Mouse (Mus musculus) gastrocnemius, postnatal 25 days (tissue): ENCODE data around the gene Mturn. TPM values are rescaled to one million over a fixed set of nuclear protein-coding genes. Genes with fewer than 3 reads are reported as not detected.

ENCODE experiments used
- DNase-seq: peaks from one replicate; pipeline ENCODE4 v3.0.0; 2022
- total RNA-seq, 2 experiments: library from RNA; stranded (reverse); gene quantifications; 1 replicate in 1 of 2; 2 replicates in 1 of 2; pipeline ENCODE4 v1.2.3; 2021

The Mturn gene
- total RNA-seq, 2 experiments from 2014 or later: 6.0 to 6.6 TPM

DNA sequence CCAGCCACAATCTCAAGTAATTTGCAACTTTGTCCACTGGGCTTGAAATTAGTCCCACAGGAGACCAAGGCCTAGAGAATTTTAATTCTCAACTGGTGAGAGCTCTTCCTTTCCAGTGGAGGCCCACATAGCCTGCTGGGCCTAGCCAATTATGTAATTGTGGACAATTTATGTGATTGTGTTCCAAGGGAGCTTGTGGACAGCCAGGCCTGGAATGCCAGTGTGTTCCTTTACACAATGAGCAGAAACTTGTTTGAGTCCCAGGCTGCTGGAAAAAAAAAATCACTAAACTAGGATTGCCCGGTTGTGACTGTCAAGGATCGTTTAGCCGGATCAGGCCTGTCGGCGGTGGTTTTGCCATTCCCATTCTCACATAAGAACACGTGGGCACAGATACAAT is 11.9 kb downstream of the Mturn start:
- no peak for DNase-seq

DNA sequence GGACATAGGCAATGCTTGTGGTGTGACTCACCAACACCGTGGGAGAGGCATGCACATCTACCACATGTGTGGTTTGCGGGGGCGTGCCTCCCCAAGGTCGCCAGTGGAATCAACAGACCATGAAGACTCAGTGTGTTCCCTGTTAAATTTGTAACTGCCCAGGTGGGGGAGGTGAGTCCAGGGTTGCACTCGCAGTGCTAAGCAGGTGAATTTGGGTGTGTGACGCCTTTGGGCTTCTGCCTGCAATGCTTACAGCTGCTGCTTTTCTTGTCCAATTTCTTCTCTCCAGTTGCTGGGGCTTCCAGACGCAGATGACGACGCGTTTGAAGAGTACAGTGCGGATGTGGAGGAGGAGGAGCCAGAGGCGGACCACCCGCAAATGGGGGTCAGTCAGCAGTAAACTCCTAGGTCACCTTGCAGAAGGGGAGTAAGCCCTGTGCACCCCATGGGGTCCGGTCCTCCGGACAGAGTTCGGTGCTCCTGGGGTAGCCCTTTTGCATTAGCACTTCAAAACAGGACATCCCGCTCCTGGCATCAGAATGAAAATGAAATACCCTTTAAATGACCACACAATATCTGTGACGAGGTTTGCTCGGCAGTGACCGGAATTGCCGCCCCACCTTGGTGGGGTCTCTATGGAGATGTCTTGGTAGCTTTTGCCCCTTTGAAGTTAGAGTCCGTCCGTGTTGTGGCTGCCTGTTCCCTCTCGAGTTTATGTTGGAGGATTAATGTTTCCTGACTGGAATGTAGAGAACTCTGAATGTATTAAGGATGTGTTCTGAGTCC is 17.5 kb downstream of the Mturn start:
- no peak for DNase-seq

DNA sequence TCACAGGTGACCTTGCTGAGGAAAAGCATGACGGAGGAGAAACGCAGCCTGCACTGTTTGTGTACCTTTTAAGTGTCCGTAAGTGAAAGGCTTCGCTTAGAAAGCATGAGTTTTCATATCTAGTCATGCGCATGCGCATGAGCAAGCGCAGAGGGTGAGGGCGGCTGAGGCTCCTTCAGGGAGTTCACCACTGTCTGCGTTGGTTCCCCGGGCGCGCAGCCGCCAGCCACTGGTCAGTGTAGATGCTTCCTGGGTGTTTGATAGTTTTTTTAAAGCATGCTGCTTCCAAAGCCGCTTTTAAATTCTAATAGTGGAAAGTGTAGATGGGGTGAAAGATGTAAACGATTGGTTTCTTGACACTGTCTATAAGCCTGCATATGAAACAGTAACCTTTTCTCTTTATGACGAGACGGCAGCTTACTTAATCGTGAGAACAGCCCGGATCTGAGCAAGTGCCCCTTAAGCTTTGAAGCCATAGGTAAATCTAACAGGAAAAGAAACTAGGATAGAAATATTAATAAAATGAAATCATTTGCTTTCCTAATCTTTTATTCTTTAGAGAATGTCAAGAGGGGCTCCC is 18.1 kb downstream of the Mturn start:
- peak; percentile 65 for DNase-seq

DNA sequence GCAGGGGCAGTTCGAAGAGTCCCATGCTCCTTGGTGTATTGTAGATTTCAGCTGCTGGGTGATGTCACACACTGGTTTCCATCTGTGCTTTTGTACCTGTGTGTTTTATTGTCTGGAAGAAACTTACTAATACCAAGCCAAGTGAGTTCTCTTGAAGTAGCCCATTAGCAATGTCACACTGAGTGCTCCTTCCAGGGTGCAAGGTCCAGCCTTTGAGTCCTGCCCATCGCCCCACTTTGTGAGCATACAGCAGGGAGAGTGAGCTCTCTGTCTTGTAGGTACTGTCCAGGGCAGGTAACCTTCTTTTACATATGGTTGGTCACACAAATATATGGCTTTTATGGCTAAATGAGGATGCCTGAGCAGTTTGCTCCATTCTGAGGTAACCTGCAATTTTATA is 19.1 kb downstream of the Mturn start:
- no peak for DNase-seq

DNA sequence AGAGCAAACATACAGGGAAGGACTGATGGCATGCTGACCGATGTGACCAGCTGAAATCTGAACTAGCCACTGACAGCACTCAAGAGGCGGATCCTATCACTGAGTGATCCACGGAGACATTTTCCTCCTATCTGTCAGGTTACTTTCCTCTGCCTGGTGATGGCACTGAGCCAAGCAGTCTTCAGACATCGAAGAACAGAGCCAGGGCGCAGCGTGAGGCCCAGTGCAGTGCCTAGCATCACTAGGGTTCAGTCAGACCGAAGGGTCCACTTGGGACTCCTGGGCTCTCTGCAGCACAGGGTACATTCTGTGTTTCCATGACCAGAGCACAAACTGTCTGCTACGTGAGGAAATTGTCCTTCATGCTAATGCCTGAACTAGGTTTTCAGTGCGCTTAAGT is 20.5 kb downstream of the Mturn start:
- DNase-seq: no peak

DNA sequence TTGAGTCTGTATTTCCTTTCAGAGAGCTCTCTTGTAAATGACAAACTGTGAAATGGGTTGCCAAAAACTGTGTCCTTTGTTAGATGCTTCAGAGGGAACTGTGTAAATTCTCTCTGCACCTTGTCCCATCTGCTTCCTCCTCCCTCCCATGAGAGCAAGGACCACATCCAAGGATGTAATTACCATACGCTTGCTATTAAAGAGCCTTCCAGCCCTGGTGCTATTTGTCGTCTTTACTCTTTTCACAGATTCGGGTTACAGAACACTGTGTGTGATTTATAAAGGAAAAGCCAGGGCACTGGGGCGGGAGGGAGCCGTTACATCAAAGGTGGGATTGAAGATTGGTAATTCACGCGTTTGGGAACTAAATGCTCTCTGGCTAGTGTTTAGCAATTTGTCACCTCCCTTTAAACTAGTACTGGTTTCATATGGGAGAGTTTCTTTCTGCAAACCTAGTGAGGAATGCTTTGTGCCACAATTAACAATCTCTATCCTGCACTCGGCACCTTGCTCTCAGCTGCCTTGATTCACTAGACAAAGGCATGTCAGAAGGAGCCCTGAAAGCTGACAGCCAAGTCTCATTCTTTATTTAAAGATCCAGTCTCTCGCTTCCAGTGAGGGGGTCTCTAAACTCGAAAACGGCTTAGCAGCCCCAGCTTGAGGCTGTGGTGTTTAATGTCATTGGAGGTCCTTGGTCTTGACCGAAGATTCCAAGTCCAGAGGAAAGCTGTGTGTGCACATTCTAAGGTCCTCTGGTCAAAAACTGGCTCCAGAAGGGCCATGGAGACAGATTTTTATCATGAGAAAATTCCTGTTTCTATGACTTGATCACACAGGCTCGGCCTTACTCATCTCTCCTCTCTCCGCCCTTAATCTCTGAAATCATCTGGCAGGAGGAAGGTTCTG is 22.5 kb downstream of the Mturn start:
- DNase-seq: no peak

DNA sequence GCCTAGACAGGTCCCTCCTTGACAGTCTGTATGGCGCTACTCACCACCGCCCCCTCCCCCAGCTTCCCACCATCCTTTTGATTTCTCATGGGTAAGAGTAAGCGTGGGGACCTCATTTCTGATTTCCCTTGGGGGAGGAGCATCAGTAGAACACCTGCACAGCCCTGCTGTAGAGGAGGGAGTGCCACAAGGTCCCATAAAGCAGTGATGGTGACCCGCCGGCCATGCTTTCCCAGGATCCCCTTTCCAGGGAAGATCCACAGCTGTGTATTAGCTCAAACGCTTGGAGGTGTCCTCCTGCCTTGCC is 23.1 kb downstream of the Mturn start:
- no peak for DNase-seq

DNA sequence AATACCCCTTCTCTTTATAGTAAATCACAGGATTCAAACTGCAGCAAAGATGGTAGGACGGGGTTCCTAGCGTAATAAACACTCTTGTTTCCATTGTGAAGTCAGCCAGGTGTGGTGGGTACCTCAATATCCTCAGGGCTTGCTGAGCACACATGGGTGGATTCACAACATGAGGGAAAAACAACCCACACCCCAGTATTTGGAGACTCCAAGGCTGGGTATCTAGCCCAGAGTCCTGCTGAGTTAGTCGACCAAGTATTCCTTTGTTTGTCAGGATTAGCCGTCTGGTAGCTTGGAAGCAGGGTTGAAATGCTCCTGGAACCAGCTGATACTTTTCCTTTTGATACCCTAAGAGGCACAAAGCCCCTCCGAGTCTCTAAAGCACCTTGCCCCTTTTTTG is 23.4 kb downstream of the Mturn start:
- no peak for DNase-seq

DNA sequence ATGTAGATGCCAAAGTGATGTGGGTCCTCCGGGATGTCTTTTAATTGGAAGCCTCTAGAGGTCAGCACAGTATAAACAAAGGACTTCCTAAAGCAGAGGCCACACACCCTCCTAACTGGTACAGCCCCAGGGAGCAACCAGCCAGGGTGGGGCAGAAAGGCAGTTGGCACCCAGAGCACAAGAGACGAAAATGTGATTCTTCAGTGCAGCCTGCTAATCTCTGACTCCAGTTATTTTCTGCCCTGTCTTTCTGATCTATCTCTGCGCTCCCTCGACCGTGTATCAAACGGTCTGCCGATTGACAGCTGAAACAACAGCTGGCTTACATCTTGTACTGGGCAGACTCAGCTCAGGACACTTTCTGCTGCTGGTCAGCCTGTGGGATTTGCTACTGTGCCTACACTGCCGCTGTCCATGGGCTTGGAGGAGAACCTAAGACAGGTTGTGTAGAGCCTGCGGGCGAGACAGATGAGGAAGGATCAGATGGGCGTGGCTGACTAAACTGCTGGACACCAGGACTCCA is 24.0 kb downstream of the Mturn start:
- DNase-seq: no peak

DNA sequence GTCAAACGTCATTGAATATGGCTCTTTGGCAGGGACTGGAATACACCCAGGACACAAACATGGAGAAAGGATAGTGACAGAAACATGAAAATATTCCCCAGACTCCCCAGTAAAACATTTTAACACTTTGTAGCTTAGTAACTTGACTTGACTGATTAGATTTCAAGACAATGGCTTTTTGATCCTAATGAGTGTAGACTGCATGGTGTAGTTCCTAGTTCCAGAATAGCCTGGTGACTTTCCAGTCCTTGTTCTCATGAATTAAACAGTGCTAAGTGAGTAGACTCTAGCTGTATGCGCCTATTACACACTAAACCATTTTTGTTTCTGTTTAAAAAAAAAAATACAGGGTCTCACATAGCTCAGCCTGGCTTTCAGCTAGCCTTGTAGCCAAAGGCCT is 24.7 kb downstream of the Mturn start:
- no peak for DNase-seq

DNA sequence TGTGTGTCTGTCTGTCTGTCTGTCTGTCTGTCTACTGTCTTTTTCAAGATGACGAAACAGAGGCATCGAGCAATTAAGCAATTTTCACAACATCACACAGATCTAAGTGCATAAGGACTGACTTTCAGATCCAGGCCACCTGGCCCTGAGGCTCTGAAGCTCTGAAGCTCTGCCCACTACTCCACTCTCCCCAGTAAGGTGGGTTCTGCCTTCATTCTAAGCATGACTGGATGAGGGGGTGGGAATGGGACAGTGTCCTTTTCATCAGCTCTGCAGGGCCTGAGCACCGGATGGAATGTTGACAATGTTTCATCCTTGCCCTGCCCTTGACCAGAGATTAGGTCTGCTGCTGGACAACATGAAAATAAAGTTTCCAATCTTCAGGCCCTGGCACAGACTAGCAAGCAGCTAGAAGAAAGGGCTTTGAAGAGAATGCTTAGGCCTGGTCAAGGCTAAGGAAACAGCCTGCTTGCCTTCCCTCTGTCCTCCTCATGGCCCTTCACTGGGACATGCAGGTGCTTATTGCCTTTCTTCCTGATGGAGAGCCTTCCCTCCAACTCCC is 25.3 kb downstream of the Mturn start:
- no peak for DNase-seq

DNA sequence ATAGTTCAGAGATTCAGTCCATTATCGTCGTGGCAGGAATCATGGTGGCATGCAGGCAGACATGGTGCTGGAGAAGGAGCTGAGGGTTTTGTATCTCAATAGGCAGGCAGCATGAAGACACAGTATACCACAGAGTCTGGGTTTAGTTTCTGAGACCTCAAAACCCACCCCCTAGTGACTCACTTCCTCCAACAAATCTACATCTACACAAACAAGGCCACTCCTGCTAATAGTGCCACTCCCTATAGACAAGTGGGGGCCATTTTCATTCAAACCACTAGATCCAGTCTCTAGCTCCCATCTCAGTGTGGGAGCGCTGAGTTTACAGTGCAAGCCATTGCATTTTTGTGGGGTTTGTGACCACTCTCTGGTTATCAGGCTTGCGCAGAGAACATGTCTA is 27.2 kb downstream of the Mturn start:
- DNase-seq: no peak

DNA sequence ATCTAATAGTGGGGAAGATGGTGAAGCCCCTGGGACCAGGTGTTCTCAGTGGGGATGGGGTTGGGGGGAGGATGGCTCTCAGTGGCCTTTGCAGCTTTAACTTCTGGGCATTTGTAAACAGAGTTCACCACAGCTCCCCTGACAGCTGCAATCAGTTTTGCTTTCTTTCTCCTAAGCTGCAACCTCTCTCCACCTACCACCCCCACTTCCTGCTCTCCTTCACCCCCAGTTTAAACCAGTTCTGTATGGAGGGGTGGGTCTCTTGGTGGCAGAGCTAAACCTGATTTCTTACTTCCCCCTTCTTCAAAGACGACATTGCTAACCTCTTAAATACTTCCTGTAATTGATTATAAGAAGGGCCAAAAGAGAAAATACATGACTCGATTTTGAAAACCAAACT is 34.3 kb downstream of the Mturn start:
- DNase-seq: no peak

DNA sequence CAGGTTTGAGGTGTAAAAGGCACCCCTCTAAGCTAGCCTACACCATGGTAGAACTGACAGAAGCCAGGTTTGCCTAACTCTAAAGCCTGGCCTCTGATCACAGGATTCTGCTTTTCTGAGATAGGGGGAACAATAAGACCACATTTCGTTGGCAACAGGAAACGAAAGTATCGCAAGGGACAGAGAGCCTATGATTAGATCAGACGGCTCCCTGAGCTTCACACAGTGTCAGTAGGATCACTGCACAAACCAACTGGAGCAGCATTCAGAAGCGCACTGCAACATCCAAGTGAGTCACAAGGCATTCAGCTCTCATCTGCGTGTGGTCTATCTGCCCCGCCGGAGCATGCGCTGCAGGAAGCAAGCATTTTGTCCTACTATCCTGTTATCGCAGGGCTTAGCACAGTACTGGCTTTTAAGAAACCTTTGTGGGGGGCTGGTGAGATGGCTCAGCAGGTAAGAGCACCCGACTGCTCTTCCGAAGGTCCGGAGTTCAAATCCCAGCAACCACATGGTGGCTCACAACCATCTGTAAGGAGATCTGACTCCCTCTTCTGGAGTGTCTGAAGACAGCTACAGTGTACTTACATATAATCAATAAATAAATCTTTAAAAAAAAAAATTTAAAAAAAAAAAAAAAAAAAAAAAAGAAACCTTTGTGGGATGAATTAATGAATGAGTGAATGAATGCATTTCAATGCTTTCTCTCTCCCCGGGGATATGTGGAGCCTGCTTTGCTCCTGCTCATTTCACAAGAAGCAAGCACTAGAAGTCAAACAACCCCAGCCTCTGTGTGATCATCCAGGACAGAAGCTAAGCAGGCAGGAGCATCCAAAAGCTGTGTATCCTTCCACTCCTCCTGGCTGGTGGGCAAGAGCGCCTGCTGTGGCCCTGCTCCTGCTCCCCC is 37.6 kb downstream of the Mturn start:
- no peak for DNase-seq

DNA sequence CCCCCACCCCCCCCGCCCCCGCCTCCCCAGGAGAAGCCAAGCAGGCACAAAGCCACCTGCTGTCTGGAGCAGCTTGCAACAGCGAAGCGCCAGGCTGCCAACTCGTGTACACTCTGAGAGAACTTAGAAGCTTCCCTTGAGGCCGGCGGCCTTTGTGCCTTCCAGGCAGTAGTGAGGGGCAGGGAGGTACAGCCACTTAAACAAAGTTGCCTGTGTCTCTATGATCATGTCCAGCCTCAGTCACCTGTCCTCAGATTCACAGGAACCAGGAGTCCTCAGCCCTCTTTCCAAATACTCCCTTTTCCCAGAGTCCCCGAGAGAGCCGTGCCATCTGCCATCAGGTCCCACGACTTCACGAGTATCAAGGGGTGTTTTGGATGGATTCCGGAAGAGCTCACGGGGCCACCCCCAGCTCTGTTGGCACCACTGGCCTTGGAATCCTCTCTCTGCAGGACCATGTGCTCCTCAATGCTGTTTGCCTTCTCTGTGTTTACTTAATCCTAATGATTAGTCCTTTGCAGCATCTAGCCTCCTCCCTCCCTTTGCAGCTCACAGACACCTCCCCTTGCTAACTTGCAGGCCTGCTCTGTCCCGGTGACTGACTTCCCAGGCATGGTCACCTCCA is 38.4 kb downstream of the Mturn start:
- DNase-seq: no peak

DNA sequence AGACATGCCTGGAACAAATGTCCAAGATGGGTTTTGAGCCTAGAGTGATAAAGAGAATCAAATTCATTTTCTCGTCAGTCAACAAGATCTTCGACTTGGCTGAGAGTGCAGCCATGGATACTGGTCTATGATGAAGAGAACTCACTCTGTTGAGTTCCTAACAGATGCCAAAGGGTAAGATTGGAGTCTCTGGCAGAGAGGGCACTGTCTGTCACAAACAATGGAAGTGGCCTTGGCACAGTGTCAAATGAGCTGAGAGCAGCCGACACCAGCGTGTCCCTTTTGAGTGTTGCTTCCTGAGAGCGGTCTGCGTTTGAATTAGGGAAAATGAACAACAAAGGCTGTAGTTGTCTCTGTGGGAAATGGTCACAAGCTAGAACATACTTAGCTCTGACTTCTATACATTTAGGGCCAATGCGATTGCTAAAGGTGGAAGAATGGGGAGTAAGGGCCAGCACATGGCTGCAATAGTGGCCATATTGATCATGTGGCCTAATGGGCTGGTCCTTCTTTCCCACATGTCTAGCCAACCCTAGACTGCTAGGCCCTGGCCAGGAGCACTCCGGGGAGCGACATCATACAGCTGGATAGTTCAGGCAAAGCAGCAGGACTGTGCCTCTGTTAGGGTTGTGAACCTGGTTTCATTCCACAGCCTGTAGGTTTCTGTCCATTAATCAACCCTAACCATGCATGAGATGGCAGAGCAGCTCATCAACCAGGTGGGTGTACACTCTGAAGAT is 39.3 kb downstream of the Mturn start:
- DNase-seq: no peak

DNA sequence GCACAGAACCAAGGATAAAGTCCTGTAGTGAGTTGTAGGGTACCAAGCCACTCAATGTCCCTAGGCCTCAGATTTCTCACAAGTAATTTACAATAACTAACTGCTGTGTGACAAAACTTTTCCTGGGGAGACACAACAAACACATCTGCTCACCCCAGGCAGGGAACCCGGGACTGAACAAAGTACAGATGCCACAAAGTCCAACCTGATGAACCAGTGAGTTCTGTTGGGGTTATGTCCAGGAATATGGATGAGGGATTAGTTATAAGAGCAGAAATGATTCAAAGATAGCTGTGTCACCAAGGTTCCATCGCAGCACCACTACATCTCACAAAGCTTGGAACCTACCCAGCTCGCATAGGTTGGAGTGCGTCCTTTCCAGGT is 39.8 kb downstream of the Mturn start:
- DNase-seq: no peak

DNA sequence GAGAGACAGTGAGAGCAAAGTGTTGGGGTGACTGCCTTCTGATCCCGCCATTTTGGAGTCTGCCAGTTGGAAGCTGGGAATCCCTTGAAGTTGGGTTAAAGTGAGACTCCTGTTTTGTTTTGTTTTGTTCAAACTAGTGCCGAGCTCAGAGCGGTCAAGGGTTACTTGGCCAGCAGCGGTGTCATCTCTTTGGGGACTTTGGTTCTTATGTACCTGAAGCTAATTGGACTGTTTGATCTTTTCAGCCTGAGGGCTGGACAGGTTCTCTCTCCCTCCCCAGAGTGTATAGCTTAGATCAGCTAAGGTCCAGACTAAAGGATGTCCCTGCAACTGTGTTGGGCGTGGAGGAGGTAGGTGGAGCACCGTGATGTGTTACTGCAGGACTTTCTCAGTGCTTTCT is 44.9 kb downstream of the Mturn start:
- no peak for DNase-seq

DNA sequence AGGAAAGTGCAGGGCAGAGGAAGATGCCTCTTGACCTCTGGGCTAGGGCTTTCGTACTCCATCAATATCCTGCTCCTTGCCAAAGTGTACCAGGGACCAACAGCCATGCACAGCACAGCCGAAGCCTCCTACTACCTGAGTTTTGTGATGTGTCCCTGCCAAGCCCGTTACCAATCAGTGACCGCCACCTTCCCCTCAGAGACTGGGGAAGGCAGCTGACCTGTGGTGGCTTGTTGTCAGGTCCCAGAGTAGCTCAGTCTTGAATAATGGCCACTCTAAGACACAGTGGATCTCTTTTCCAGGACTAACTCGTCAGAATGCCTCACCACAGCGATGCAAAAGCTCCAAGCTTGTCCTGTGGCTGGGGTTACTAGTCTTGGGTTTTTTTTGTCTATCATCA is 45.4 kb downstream of the Mturn start:
- no peak for DNase-seq

DNA sequence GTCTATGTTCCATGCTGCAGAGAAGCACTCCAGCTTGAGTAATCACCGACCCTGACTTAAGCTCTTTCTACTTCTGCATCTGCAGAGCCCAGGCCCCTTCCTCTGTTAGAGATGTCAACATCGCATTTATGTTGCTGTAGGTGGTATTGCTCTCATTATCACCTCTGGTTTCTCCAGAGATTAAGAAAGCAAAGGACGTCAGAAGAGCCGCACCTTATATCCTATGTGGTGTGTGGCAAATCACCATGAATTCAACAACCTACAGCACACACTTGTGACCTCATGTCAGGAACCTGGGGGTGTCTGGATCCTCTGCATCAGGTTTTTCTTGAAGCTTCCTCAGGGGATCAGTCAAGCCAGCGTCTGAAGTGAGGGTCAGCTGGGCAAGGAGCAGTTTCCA is 46.0 kb downstream of the Mturn start:
- no peak for DNase-seq
